Mouse (Mus musculus): ENCODE results near the gene Gm49337. TPM values are rescaled to one million over a fixed set of nuclear protein-coding genes. Genes with fewer than 3 reads are reported as not detected.

The Gm49337 gene
- polyA plus RNA-seq, 1 experiment = not detected

GRCm38 (mm10) chr4:116268220-116268619, 95.0 kb downstream of the Gm49337 start:
- H3K4me3 ChIP-seq (replicated peaks; ENCODE audit: extremely low read depth, low read depth, low read length) = no peak overlapping the region
- DNase-seq = no peak
- 91% methylated on average over 6 of the region's 6 CpGs for WGBS
- TF ChIP-seq POLR2A (IDR thresholded peaks at IDR 0.05; ENCODE audit: borderline replicate concordance, extremely low read depth, low read depth, low read length) (no peak), CTCF (IDR thresholded peaks at IDR 0.05; ENCODE audit: insufficient read depth, low read length) (no peak)
- H3K4me1 ChIP-seq (ENCODE audit: control insufficient read depth, insufficient read depth, low read length) = no peaks in the 10 kb centered on the region

DNA sequence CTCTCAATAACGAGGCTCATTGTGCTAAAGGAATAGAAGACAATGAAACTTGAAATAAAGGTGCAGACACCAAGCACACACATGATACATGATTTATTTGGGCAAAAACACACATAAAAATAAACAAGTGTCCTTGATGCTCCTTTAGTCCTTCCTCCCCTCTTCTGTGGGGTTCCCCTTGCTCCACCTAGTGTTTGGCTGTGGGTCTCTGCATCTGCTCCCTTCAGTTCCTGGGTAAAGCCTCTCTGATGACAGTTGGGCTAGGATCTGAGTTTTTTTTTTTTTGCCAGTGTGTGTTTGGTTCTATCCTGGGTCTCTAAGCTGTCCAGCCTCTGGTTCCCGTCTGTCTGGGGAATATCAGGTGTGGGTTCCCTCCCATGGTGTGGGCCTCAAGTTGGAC, 109.0 kb downstream of the Gm49337 start:
- H3K4me1 ChIP-seq (ENCODE audit: control insufficient read depth, insufficient read depth, low read length) = no peaks in the 10 kb centered on the region
- DNase-seq = no peak
- 87% methylated on average over 2 of the region's 2 CpGs for WGBS
- no peak for TF ChIP-seq POLR2A (IDR thresholded peaks at IDR 0.05; ENCODE audit: borderline replicate concordance, extremely low read depth, low read depth, low read length)
- TF ChIP-seq CTCF (IDR thresholded peaks at IDR 0.05; ENCODE audit: insufficient read depth, low read length) = peak; percentile 36
- no peak overlapping the region for H3K4me3 ChIP-seq (replicated peaks; ENCODE audit: extremely low read depth, low read depth, low read length)

DNA sequence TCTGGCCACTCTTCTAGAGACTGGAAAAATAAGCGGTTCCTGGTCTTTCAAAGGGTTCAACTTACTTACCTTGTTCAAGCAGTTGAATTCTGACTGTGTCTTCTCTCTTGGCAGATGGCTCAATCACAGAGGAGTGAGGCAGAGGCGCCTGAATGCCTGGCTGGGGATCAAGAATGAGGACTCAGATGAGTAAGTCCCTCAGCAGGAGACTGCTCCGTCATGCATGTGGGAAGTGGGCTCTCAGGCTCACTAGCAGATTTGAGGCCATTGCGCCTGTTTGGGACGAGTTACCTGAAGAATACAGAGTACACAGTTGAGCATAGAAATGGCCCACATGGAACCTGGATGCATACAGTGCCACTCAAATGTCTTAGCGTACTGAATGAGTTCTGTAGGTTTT, 118.4 kb downstream of the Gm49337 start:
- 91% methylated on average over 6 of the region's 6 CpGs for WGBS

DNA sequence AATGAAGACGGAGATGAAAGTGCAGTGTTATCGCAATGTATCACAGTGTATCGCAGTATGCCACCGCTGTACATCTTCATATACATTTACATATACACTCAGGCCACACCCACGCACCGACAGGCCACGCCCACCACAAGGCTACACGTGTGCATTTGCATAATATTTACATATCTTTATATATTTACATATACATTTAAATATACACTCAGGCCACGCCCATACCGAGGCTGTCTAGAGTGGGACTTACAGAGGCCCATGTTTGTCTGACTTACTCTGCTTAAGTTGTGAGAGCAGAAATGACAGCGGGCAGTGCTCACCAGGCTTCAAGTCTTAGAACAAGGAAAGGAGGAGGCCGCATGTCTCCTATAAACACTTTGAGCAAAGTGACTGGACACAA, 120.1 kb downstream of the Gm49337 start:
- peaks cover 4% of the 10 kb centered on the region; the same call in 1 of the 2 replicates for H3K4me1 ChIP-seq (ENCODE audit: control insufficient read depth, insufficient read depth, low read length)
- H3K4me3 ChIP-seq (replicated peaks; ENCODE audit: extremely low read depth, low read depth, low read length) = no peak overlapping the region
- no peak for DNase-seq
- TF ChIP-seq CTCF (IDR thresholded peaks at IDR 0.05; ENCODE audit: insufficient read depth, low read length) = no peak
- TF ChIP-seq POLR2A (IDR thresholded peaks at IDR 0.05; ENCODE audit: borderline replicate concordance, extremely low read depth, low read depth, low read length) = no peak
- WGBS = 89% methylated on average over 12 of the region's 12 CpGs

More for the DNA sequence above, 118.4 kb downstream of the Gm49337 start:
- Histone ChIP-seq H3K4me1 (ENCODE audit: control insufficient read depth, insufficient read depth, low read length) (no peaks in the 10 kb centered on the region), H3K4me3 (replicated peaks; ENCODE audit: extremely low read depth, low read depth, low read length) (no peak overlapping the region)
- TF ChIP-seq POLR2A (IDR thresholded peaks at IDR 0.05; ENCODE audit: borderline replicate concordance, extremely low read depth, low read depth, low read length) = no peak
- TF ChIP-seq CTCF (IDR thresholded peaks at IDR 0.05; ENCODE audit: insufficient read depth, low read length) = no peak
- no peak for DNase-seq

DNA sequence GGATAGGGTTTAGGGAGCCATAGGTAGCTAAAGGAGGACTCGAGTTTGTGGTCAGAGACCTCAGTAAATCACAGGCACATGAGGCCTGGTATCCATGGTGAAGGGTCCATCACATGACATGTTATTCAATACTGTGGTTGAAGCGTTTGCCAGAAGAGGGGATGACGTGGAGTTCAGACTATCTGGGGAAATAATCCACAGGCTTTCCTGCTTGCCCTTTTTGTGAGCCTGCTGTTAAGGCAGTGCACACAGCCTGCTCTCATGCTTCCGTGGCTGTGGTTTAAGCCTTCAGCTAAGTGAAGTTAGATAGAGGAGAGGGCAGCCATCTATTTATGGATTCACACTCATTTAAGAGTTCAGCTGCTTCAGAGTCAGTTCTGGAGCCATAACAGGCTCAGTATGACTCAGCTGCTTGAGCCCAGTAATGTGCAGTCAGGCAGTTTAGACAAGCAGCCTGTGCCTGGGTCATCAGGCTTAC, 127.7 kb downstream of the Gm49337 start:
- Histone ChIP-seq H3K4me1 (ENCODE audit: control insufficient read depth, insufficient read depth, low read length) (peaks cover 12% of the 10 kb centered on the region), H3K4me3 (replicated peaks; ENCODE audit: extremely low read depth, low read depth, low read length) (no peak overlapping the region)
- 50% methylated on average over 4 of the region's 4 CpGs for WGBS
- no peak for DNase-seq
- TF ChIP-seq CTCF (IDR thresholded peaks at IDR 0.05; ENCODE audit: insufficient read depth, low read length) = no peak
- no peak for TF ChIP-seq POLR2A (IDR thresholded peaks at IDR 0.05; ENCODE audit: borderline replicate concordance, extremely low read depth, low read depth, low read length)

DNA sequence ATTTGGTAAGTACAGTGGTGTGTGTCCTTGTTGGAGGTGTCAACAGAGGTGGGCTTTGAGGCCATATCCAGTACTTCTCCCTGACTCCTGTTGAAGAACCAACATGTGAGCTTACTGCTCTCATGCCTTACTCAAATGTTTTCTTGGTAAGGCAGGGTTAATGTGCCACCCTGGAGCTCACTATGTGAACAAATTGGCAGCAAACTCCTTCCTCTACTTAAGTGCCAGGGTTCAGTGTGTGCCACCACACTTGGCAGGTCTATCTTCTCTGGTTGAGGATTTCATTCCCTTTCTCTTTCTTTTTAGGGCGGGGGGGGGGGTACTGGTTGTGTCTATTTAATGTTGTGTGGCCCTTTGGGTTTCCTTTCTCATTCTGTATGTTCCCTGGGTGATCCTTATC, 131.4 kb downstream of the Gm49337 start:
- TF ChIP-seq POLR2A (IDR thresholded peaks at IDR 0.05; ENCODE audit: borderline replicate concordance, extremely low read depth, low read depth, low read length) = no peak
- TF ChIP-seq CTCF (IDR thresholded peaks at IDR 0.05; ENCODE audit: insufficient read depth, low read length) = no peak
- 5% methylated on average over 1 of the region's 1 CpGs for WGBS
- Histone ChIP-seq H3K4me3 (replicated peaks; ENCODE audit: extremely low read depth, low read depth, low read length) (no peak overlapping the region), H3K4me1 (ENCODE audit: control insufficient read depth, insufficient read depth, low read length) (peaks cover 4% of the 10 kb centered on the region)
- no peak for DNase-seq

- Histone ChIP-seq H3K4me3 (replicated peaks; ENCODE audit: extremely low read depth, low read depth, low read length) (no peak overlapping the region), H3K4me1 (ENCODE audit: control insufficient read depth, insufficient read depth, low read length) (no peaks in the 10 kb centered on the region)
- DNase-seq = no peak
- TF ChIP-seq CTCF (IDR thresholded peaks at IDR 0.05; ENCODE audit: insufficient read depth, low read length) (no peak), POLR2A (IDR thresholded peaks at IDR 0.05; ENCODE audit: borderline replicate concordance, extremely low read depth, low read depth, low read length) (no peak)
- WGBS = 90% methylated on average over 4 of the region's 4 CpGs
These were observed 144.4 kb downstream of the Gm49337 start for GRCm38 (mm10) chr4:116317575-116317974.

DNA sequence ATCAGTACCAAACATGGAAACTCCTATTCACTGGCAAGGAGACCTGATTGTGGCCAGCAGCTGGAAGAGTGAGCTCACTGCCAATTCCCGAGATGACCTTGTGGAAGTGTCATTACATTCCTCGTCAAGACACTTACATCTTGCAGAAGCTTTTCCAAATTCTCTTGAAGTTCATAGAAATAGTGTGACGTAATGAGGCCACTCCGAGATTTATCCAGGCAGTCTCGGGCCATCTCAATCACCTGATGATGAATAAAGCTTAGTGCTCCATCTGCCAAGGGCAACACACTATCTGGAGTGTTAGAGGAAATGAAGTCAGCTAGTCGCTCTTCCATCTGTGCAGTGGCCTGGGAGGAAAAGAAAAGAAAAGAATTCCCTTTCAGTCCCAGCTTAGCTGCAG, 148.9 kb downstream of the Gm49337 start:
- WGBS = 76% methylated on average over 6 of the region's 6 CpGs
- no peak for TF ChIP-seq POLR2A (IDR thresholded peaks at IDR 0.05; ENCODE audit: borderline replicate concordance, extremely low read depth, low read depth, low read length)
- no peak for TF ChIP-seq CTCF (IDR thresholded peaks at IDR 0.05; ENCODE audit: insufficient read depth, low read length)
- DNase-seq = no peak
- Histone ChIP-seq H3K4me3 (replicated peaks; ENCODE audit: extremely low read depth, low read depth, low read length) (no peak overlapping the region), H3K4me1 (ENCODE audit: control insufficient read depth, insufficient read depth, low read length) (no peaks in the 10 kb centered on the region)

DNA sequence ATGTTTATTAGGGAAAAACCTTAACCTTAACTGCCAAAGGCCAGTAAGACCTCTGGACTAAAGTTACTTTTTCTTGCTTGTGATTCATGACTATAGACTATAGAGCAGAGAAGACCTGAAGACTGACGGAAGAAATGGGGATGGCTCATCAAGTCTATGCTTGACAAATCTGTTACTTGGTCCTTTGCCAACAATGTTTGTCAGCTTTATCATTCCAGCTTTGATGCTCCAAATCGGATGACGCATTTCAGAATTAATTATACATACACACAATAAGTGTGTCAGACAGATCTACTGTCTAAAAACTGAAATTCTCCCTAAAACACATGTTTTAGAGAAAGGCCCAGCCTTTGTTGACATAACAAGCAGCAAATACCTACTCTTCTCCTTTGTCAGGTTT, 156.1 kb downstream of the Gm49337 start:
- TF ChIP-seq CTCF (IDR thresholded peaks at IDR 0.05; ENCODE audit: insufficient read depth, low read length) (no peak), POLR2A (IDR thresholded peaks at IDR 0.05; ENCODE audit: borderline replicate concordance, extremely low read depth, low read depth, low read length) (no peak)
- no peak for DNase-seq
- WGBS = 87% methylated on average over 3 of the region's 3 CpGs

DNA sequence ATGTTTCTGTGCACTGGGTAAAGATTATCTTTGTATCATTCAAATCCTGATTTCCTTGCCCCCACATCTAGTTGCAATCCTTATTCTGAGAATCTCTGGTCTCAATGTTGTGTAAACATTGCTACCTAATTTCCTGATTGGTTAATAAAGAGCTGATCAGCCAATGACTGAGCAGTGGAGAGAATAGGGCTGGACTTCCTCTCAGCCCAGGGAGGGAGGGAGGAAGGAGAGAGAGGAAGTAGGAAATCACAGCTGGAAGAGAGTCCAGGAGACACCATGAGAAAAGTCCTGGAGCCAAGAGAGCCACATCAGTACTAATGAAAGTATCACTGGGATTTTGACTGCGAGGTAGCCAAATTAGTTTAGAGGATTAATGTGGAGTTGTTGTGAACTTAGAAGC, 163.1 kb downstream of the Gm49337 start:
- no peaks in the 10 kb centered on the region for H3K4me1 ChIP-seq (ENCODE audit: control insufficient read depth, insufficient read depth, low read length)
- no peak for DNase-seq
- 87% methylated on average over 1 of the region's 1 CpGs for WGBS
- TF ChIP-seq POLR2A (IDR thresholded peaks at IDR 0.05; ENCODE audit: borderline replicate concordance, extremely low read depth, low read depth, low read length) (no peak), CTCF (IDR thresholded peaks at IDR 0.05; ENCODE audit: insufficient read depth, low read length) (no peak)
- H3K4me3 ChIP-seq (replicated peaks; ENCODE audit: extremely low read depth, low read depth, low read length) = no peak overlapping the region

More for the DNA sequence above, 156.1 kb downstream of the Gm49337 start:
- no peaks in the 10 kb centered on the region for H3K4me1 ChIP-seq (ENCODE audit: control insufficient read depth, insufficient read depth, low read length)
- no peak overlapping the region for H3K4me3 ChIP-seq (replicated peaks; ENCODE audit: extremely low read depth, low read depth, low read length)

Measured in lung, adult 2 months (tissue).